Mouse (Mus musculus) stomach, embryonic 16.5 days (tissue): ENCODE data around the gene Usp15. TPM values are rescaled to one million over a fixed set of nuclear protein-coding genes. Genes with fewer than 3 reads are reported as not detected.

Source experiments
- ATAC-seq: fragments of 200-750 bp; cut with Nextera tagmentation; 2 replicates; pipeline ENCODE4 v1.8.0; 2017; ENCODE audit warnings: moderate number of reproducible peaks, moderate TSS enrichment; ENCODE audit not compliant: insufficient read depth, low FRiP score
- H3K27ac ChIP-seq: fragments of 300-500 bp; sonication (generic); 2 replicates; pipeline ENCODE4 v1.5.1; 2014; ENCODE audit warnings: low read length
- H3K27me3 ChIP-seq: fragments of 300-500 bp; sonication (generic); 2 replicates; pipeline ENCODE4 v1.6.1; 2014; ENCODE audit warnings: low read length, control low read depth, mixed read lengths; ENCODE audit not compliant: control insufficient read depth, insufficient read depth
- H3K36me3 ChIP-seq: fragments of 300-500 bp; sonication (generic); 2 replicates; pipeline ENCODE4 v1.6.1; 2014; ENCODE audit warnings: low read length; ENCODE audit not compliant: control insufficient read depth, insufficient read depth
- H3K4me1 ChIP-seq: fragments of 300-500 bp; sonication (generic); 2 replicates; pipeline ENCODE4 v1.6.1; 2014; ENCODE audit warnings: low read length, control low read depth, mixed read lengths; ENCODE audit not compliant: control insufficient read depth, insufficient read depth
- H3K4me2 ChIP-seq: fragments of 300-500 bp; sonication (generic); 2 replicates; pipeline ENCODE4 v1.6.1; 2014; ENCODE audit warnings: low read depth, low read length, mixed read lengths
- H3K4me3 ChIP-seq: fragments of 300-500 bp; sonication (generic); replicated peaks from 2 replicates; pipeline ENCODE4 v1.5.1; 2014; ENCODE audit warnings: mild to moderate bottlenecking, low read length
- H3K9ac ChIP-seq: fragments of 300-500 bp; sonication (generic); 2 replicates; pipeline ENCODE4 v1.6.1; 2014; ENCODE audit warnings: low read length
- H3K9me3 ChIP-seq: fragments of 300-500 bp; sonication (generic); replicated peaks from 2 replicates; pipeline ENCODE4 v1.6.1; 2016; ENCODE audit warnings: low read length, control low read depth; ENCODE audit not compliant: control insufficient read depth
- WGBS: fragments of 180-500 bp; shearing (Covaris S2); extraction: QIAGEN DNeasy Blood & Tissue Kit; methylation state at CpG from one replicate; pipeline ENCODE4 v1.1.7; 2014; 5-methylcytosine and 5-hydroxymethylcytosine counted together
- polyA plus RNA-seq: library from polyadenylated mRNA; unstranded; fragments of >200 nt; fragmentation: Nextera tagmentation; extraction: Ambion mirVana; gene quantifications from 2 replicates; pipeline ENCODE4 v1.2.1, GENCODE M21; 2015

The Usp15 gene
- polyA plus RNA-seq, 1 experiment from 2014 or later: 77.3 TPM

DNA sequence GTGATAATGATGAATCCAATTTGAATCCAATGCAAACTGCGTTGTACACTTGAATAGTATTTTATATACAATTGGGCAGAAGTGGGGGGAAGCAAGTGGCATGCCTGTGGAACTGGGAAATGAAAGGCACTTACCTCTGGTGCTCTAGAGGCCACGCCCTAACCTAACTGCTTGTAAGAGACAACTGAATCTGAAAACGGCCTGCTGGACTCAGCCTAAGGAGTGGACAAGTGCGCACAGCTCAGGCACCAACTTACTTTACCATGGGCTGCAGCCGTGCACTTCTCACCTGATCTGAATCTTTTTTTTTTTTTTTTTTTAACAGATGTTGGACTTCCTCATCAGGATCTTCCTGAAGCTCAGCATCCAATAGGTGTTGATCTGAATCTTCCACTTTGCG, 10.9 kb downstream of the Usp15 start:
- WGBS: 78% methylated on average over 6 of the region's 6 CpGs
- Histone ChIP-seq H3K27me3 (no peaks in the 10 kb centered on the region), H3K9ac (no peak overlapping the region), H3K27ac (no peak overlapping the region), H3K9me3 (no peaks in the 10 kb centered on the region), H3K4me2 (no peak overlapping the region), H3K36me3 (no peaks in the 10 kb centered on the region), H3K4me1 (peaks cover 14% of the 10 kb centered on the region; the same call in 1 of the 2 replicates), H3K4me3 (no peak overlapping the region)
- no peak for ATAC-seq

DNA sequence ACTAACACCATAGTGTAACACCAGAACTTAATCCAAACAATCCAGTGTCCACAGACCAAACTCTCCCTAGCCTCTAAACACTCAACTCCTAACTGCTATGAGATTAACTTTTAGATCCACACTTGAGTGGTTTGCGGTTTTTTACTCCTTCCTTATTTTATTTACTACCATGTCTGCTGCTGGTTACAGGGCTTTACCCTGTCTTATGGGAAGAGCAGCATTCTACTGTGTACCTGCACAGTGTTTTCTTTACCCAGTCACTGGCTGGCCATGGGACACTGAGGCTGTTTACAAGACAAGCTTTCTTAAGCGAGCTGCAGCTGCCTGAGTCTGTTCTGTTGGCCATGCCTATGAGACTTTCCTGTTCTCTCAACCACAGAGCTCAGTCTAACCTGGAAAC, 13.1 kb downstream of the Usp15 start:
- H3K36me3 ChIP-seq: peaks cover 5% of the 10 kb centered on the region; the same call in 1 of the 2 replicates
- 44% methylated on average over 2 of the region's 2 CpGs for WGBS
- no peak overlapping the region for H3K27ac ChIP-seq
- no peak for ATAC-seq
- H3K9ac ChIP-seq: no peak overlapping the region
- peaks cover 12% of the 10 kb centered on the region; the same call in 1 of the 2 replicates for H3K4me1 ChIP-seq
- H3K27me3 ChIP-seq: no peaks in the 10 kb centered on the region
- no peak overlapping the region for H3K4me2 ChIP-seq
- no peaks in the 10 kb centered on the region for H3K9me3 ChIP-seq
- H3K4me3 ChIP-seq: no peak overlapping the region

DNA sequence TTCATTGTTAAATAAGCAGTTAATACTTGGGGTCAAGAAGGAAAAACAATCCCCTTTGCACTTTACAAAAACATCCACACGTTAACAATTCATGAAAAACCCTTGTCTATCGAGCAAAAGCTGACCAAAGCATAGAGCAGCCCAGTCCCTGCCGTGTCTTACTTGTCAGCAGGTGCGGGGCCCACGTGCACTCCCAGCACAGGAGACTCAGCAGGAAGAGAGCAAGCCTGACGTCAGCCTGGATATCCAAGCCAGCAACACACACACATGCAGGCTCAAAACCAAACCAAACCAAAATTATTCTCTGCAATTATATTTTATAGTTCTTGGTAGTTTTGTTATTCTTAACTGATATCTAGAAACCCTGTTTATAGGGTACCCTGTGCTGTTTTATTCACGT, 13.6 kb downstream of the Usp15 start:
- Histone ChIP-seq H3K4me2 (no peak overlapping the region), H3K9ac (no peak overlapping the region), H3K9me3 (no peaks in the 10 kb centered on the region), H3K27ac (no peak overlapping the region), H3K4me1 (peaks cover 12% of the 10 kb centered on the region; the same call in 1 of the 2 replicates), H3K4me3 (no peak overlapping the region), H3K36me3 (peaks cover 5% of the 10 kb centered on the region; the same call in 1 of the 2 replicates), H3K27me3 (no peaks in the 10 kb centered on the region)
- ATAC-seq: peak; percentile 73; the same call in 1 of the 2 replicates
- 34% methylated on average over 7 of the region's 7 CpGs for WGBS

- H3K4me3 ChIP-seq: no peak overlapping the region
- ATAC-seq: no peak
- 89% methylated on average over 3 of the region's 3 CpGs for WGBS
- no peaks in the 10 kb centered on the region for H3K9me3 ChIP-seq
- peaks cover 10% of the 10 kb centered on the region; the same call in 1 of the 2 replicates for H3K4me1 ChIP-seq
- H3K9ac ChIP-seq: no peak overlapping the region
- H3K36me3 ChIP-seq: peaks cover 5% of the 10 kb centered on the region; the same call in 1 of the 2 replicates
- H3K27ac ChIP-seq: no peak overlapping the region
- H3K4me2 ChIP-seq: no peak overlapping the region
- H3K27me3 ChIP-seq: no peaks in the 10 kb centered on the region
Measured at GRCm38 (mm10) chr10:123182391-123182790, 14.4 kb downstream of the Usp15 start.

DNA sequence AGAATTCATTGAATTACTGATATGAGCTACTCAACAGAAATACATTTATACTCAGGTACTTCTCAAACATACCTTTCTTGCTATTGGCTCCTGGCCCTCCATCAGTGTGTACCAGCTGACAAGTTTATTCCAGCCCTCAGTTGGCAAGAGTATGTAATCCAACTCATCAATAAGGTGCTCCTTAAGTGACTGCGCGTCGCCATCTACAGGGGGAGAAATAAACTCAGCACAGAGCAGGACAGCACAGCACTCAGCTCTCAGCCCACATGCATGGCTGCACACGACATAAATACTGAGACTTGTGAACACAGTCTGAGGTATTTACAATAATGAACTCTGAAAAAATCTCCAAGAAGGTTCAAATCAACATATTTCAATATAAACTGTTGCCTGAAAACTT, 21.0 kb downstream of the Usp15 start:
- no peak for ATAC-seq
- Histone ChIP-seq H3K9ac (no peak overlapping the region), H3K36me3 (peaks cover 5% of the 10 kb centered on the region; the same call in 1 of the 2 replicates), H3K4me2 (no peak overlapping the region), H3K4me1 (no peaks in the 10 kb centered on the region), H3K27me3 (no peaks in the 10 kb centered on the region), H3K4me3 (no peak overlapping the region), H3K27ac (no peak overlapping the region), H3K9me3 (no peaks in the 10 kb centered on the region)
- 64% methylated on average over 4 of the region's 4 CpGs for WGBS

DNA sequence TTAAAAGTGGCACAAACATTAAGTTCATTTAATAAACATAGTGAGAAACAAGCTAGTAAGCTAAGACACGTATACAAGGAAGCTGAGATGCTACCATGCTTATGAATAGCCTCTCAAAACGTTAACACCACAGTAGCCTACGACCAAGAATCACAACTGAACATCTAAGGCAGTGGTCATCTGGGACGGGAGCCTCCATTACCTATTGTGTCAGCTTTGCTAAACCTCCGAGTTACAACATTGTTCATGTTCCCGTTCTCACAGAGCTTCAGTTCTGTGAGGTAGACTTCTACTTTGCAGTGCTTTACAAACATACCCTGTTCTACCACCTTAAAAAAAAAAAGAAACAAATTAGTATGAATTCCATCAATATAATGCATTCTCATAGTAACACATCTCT, 25.9 kb downstream of the Usp15 start:
- H3K36me3 ChIP-seq: peaks cover 15% of the 10 kb centered on the region
- H3K9ac ChIP-seq: no peak overlapping the region
- no peak overlapping the region for H3K4me2 ChIP-seq
- H3K4me1 ChIP-seq: no peaks in the 10 kb centered on the region
- H3K9me3 ChIP-seq: no peaks in the 10 kb centered on the region
- no peaks in the 10 kb centered on the region for H3K27me3 ChIP-seq
- no peak for ATAC-seq
- WGBS: 84% methylated on average over 6 of the region's 6 CpGs
- H3K4me3 ChIP-seq: no peak overlapping the region
- no peak overlapping the region for H3K27ac ChIP-seq

DNA sequence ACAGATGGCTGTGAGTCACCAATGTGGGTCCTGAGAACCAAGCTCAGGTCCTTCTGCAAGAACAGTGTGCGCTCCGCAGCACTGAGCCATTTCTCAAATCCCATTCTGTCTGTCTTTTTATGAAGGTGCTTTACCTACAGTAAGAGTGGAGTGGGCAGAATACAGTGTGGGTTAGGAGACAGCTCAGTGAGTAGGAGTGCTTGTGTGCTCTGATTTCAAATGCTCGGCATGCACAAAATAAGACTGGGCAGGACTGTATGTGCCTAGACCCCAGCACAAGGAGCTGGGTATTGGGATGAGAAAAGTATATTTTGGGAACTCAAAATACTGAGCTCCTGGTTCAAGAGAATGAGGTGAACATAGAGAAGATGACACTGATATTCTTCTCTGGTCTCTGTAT, 31.3 kb downstream of the Usp15 start:
- no peak for ATAC-seq
- WGBS: 91% methylated on average over 3 of the region's 3 CpGs
- Histone ChIP-seq H3K4me2 (no peak overlapping the region), H3K36me3 (peaks cover 15% of the 10 kb centered on the region), H3K27me3 (no peaks in the 10 kb centered on the region), H3K4me3 (no peak overlapping the region), H3K9ac (no peak overlapping the region), H3K27ac (no peak overlapping the region), H3K4me1 (no peaks in the 10 kb centered on the region), H3K9me3 (no peaks in the 10 kb centered on the region)

DNA sequence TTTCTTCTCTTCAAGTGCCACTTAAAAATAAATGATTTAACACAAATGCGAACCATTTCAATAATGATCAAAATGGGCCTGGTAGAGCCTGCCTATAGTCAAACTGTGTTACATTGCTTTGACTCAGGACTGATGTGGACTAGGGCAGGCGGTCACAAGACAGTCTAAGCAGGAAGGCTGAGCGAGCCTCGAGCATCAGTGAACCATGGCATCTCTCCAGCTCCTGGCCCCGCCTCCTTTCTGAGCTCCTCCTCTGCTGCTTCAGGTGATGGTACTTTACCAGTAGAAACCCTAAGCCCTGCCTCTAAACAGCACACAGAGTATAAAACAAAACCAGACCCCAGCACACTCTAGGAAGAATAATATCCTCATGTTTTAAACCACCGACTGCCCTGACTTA, 36.3 kb downstream of the Usp15 start:
- H3K9me3 ChIP-seq: no peaks in the 10 kb centered on the region
- WGBS: 71% methylated on average over 6 of the region's 6 CpGs
- no peak overlapping the region for H3K4me3 ChIP-seq
- H3K27me3 ChIP-seq: no peaks in the 10 kb centered on the region
- no peaks in the 10 kb centered on the region for H3K4me1 ChIP-seq
- no peak for ATAC-seq
- no peak overlapping the region for H3K27ac ChIP-seq
- 0 out of 2 replicates have a peak, but pooled peaks cover 4% of the 10 kb centered on the region for H3K36me3 ChIP-seq
- H3K4me2 ChIP-seq: no peak overlapping the region
- H3K9ac ChIP-seq: no peak overlapping the region

DNA sequence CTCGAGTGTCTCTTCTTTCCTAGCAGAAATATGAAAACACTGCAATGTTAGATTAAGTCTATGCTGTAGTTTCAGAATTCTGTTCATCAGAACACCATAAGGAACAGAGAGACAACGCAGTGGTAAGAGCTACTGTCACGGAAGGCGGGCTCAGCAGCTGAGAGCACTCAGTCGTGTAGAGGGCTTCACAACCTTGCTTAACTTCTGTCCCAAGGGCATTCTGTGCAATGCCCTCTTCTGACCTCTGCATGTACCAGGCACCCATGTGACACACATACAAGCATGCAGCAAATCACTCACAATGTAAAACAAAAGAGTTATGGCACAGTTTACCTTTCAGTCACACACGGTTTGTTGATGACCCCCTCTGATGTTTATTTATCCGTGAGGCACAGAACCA, 37.5 kb downstream of the Usp15 start:
- Histone ChIP-seq H3K27ac (no peak overlapping the region), H3K4me3 (no peak overlapping the region), H3K9me3 (no peaks in the 10 kb centered on the region), H3K9ac (no peak overlapping the region), H3K4me1 (no peaks in the 10 kb centered on the region), H3K27me3 (no peaks in the 10 kb centered on the region), H3K36me3 (0 out of 2 replicates have a peak, but pooled peaks cover 7% of the 10 kb centered on the region), H3K4me2 (no peak overlapping the region)
- no peak for ATAC-seq
- 77% methylated on average over 7 of the region's 7 CpGs for WGBS
